Mouse (Mus musculus) brain, embryonic 14.5 days (tissue): Measurements from ENCODE around the gene Gen1.

Experiments used
- CTCF ChIP-seq: fragments of 200-500 bp; IDR thresholded peaks from 2 replicates; pipeline ENCODE4 v1.5.1; 2012; ENCODE audit warnings: inconsistent platforms, mild to moderate bottlenecking, moderate library complexity, borderline replicate concordance; ENCODE audit not compliant: insufficient read depth, insufficient read length; ENCODE audit errors: extremely low read depth
- POLR2A ChIP-seq: fragments of 200-500 bp; IDR thresholded peaks from 2 replicates; pipeline ENCODE4 v1.6.1; 2012; ENCODE audit warnings: mild to moderate bottlenecking, inconsistent platforms, borderline replicate concordance; ENCODE audit not compliant: poor library complexity, insufficient read depth, insufficient read length, severe bottlenecking; ENCODE audit errors: extremely low read depth

- TF ChIP-seq POLR2A (no peak), CTCF (no peak)
Measured at GRCm38 (mm10) chr12:11277207-11277606, 11.6 kb upstream of the Gen1 start.
